Mouse (Mus musculus): ENCODE data around the gene Tex2. TPM values are rescaled to one million over a fixed set of nuclear protein-coding genes. Genes with fewer than 3 reads are reported as not detected.
"Not testable (repeated sequence)": the region's sequence is repeated elsewhere in the genome, so short reads cannot be mapped to it uniquely, and the experiment has no call there.

The Tex2 gene
- polyA plus RNA-seq, 1 experiment from 2014 or later, result 12.2 TPM

- Histone ChIP-seq H3K4me1 (ENCODE audit: control insufficient read depth, insufficient read depth, low read length) (no peaks in the 10 kb centered on the region), H3K36me3 (ENCODE audit: control insufficient read depth, insufficient read depth, low read length) (no peaks in the 10 kb centered on the region), H3K4me2 (ENCODE audit: low read depth) (no peak overlapping the region), H3K27ac (ENCODE audit: low read depth, low read length) (no peak overlapping the region), H3K4me3 (ENCODE audit: low read depth, low read length) (no peak overlapping the region), H3K27me3 (ENCODE audit: control insufficient read depth, insufficient read depth, low read length) (no peaks in the 10 kb centered on the region), H3K9me3 (ENCODE audit: control insufficient read depth, low read length) (no peaks in the 10 kb centered on the region), H3K9ac (ENCODE audit: low read length) (no peak overlapping the region)
- 85% methylated on average over 8 of the region's 8 CpGs for WGBS
- no peak for DNase-seq (ENCODE audit: low spot score)
- ATAC-seq (ENCODE audit: insufficient read depth, low FRiP score, low TSS enrichment), result no peak
Measured at GRCm38 (mm10) chr11:106642966-106643637, 29.9 kb upstream of the Tex2 start.

GRCm38 (mm10) chr11:106641580-106641979 lies 28.4 kb upstream of the Tex2 start:
- WGBS, result 78% methylated on average over 1 of the region's 1 CpGs
- H3K4me2 ChIP-seq (ENCODE audit: low read depth), result no peak overlapping the region
- H3K36me3 ChIP-seq (ENCODE audit: control insufficient read depth, insufficient read depth, low read length), result no peaks in the 10 kb centered on the region
- no peak for DNase-seq (ENCODE audit: low spot score)
- no peaks in the 10 kb centered on the region for H3K27me3 ChIP-seq (ENCODE audit: control insufficient read depth, insufficient read depth, low read length)
- no peaks in the 10 kb centered on the region for H3K9me3 ChIP-seq (ENCODE audit: control insufficient read depth, low read length)
- no peak overlapping the region for H3K9ac ChIP-seq (ENCODE audit: low read length)
- no peak for ATAC-seq (ENCODE audit: insufficient read depth, low FRiP score, low TSS enrichment)
- no peak overlapping the region for H3K4me3 ChIP-seq (ENCODE audit: low read depth, low read length)
- no peaks in the 10 kb centered on the region for H3K4me1 ChIP-seq (ENCODE audit: control insufficient read depth, insufficient read depth, low read length)
- no peak overlapping the region for H3K27ac ChIP-seq (ENCODE audit: low read depth, low read length)

- H3K27me3 ChIP-seq (ENCODE audit: control insufficient read depth, insufficient read depth, low read length), result no peaks in the 10 kb centered on the region
- H3K4me2 ChIP-seq (ENCODE audit: low read depth), result no peak overlapping the region
- no peaks in the 10 kb centered on the region for H3K36me3 ChIP-seq (ENCODE audit: control insufficient read depth, insufficient read depth, low read length)
- no peak overlapping the region for H3K4me3 ChIP-seq (ENCODE audit: low read depth, low read length)
- no peak overlapping the region for H3K27ac ChIP-seq (ENCODE audit: low read depth, low read length)
- H3K9me3 ChIP-seq (ENCODE audit: control insufficient read depth, low read length), result no peaks in the 10 kb centered on the region
- DNase-seq (ENCODE audit: low spot score) (no peak), ATAC-seq (ENCODE audit: insufficient read depth, low FRiP score, low TSS enrichment) (no peak)
- H3K4me1 ChIP-seq (ENCODE audit: control insufficient read depth, insufficient read depth, low read length), result no peaks in the 10 kb centered on the region
- H3K9ac ChIP-seq (ENCODE audit: low read length), result no peak overlapping the region
- WGBS, result 26% methylated on average over 9 of the region's 9 CpGs
Measured at GRCm38 (mm10) chr11:106640059-106640458, 26.8 kb upstream of the Tex2 start.

- H3K27ac ChIP-seq (ENCODE audit: low read depth, low read length), result no peak overlapping the region
- 16% methylated on average over 5 of the region's 5 CpGs for WGBS
- DNase-seq (ENCODE audit: low spot score) (no peak), ATAC-seq (ENCODE audit: insufficient read depth, low FRiP score, low TSS enrichment) (no peak)
- H3K9ac ChIP-seq (ENCODE audit: low read length), result no peak overlapping the region
- no peaks in the 10 kb centered on the region for H3K36me3 ChIP-seq (ENCODE audit: control insufficient read depth, insufficient read depth, low read length)
- no peaks in the 10 kb centered on the region for H3K4me1 ChIP-seq (ENCODE audit: control insufficient read depth, insufficient read depth, low read length)
- no peaks in the 10 kb centered on the region for H3K9me3 ChIP-seq (ENCODE audit: control insufficient read depth, low read length)
- no peaks in the 10 kb centered on the region for H3K27me3 ChIP-seq (ENCODE audit: control insufficient read depth, insufficient read depth, low read length)
- H3K4me2 ChIP-seq (ENCODE audit: low read depth), result no peak overlapping the region
- no peak overlapping the region for H3K4me3 ChIP-seq (ENCODE audit: low read depth, low read length)
Measured at GRCm38 (mm10) chr11:106639356-106639692, 26.1 kb upstream of the Tex2 start.

- no peaks in the 10 kb centered on the region for H3K27me3 ChIP-seq (ENCODE audit: control insufficient read depth, insufficient read depth, low read length)
- ATAC-seq (ENCODE audit: insufficient read depth, low FRiP score, low TSS enrichment), result no peak
Measured at GRCm38 (mm10) chr11:106638551-106639355, 25.5 kb upstream of the Tex2 start.

GRCm38 (mm10) chr11:106637754-106638153 lies 24.5 kb upstream of the Tex2 start:
- no peak overlapping the region for H3K9ac ChIP-seq (ENCODE audit: low read length)

More at GRCm38 (mm10) chr11:106638551-106639355, 25.5 kb upstream of the Tex2 start:
- DNase-seq (ENCODE audit: low spot score), result no peak
- Histone ChIP-seq H3K27ac (ENCODE audit: low read depth, low read length) (no peak overlapping the region), H3K36me3 (ENCODE audit: control insufficient read depth, insufficient read depth, low read length) (no peaks in the 10 kb centered on the region), H3K9me3 (ENCODE audit: control insufficient read depth, low read length) (no peaks in the 10 kb centered on the region), H3K9ac (ENCODE audit: low read length) (no peak overlapping the region), H3K4me3 (ENCODE audit: low read depth, low read length) (no peak overlapping the region), H3K4me1 (ENCODE audit: control insufficient read depth, insufficient read depth, low read length) (no peaks in the 10 kb centered on the region), H3K4me2 (ENCODE audit: low read depth) (no peak overlapping the region)
- WGBS, result 40% methylated on average over 9 of the region's 9 CpGs

GRCm38 (mm10) chr11:106635946-106636345 lies 22.7 kb upstream of the Tex2 start:
- Histone ChIP-seq H3K36me3 (ENCODE audit: control insufficient read depth, insufficient read depth, low read length) (no peaks in the 10 kb centered on the region), H3K4me2 (ENCODE audit: low read depth) (no peak overlapping the region), H3K27me3 (ENCODE audit: control insufficient read depth, insufficient read depth, low read length) (no peaks in the 10 kb centered on the region), H3K9ac (ENCODE audit: low read length) (no peak overlapping the region), H3K4me1 (ENCODE audit: control insufficient read depth, insufficient read depth, low read length) (no peaks in the 10 kb centered on the region), H3K9me3 (ENCODE audit: control insufficient read depth, low read length) (no peaks in the 10 kb centered on the region), H3K4me3 (ENCODE audit: low read depth, low read length) (no peak overlapping the region), H3K27ac (ENCODE audit: low read depth, low read length) (no peak overlapping the region)
- no peak for DNase-seq (ENCODE audit: low spot score)
- ATAC-seq (ENCODE audit: insufficient read depth, low FRiP score, low TSS enrichment), result no peak
- 68% methylated on average over 2 of the region's 2 CpGs for WGBS

More at GRCm38 (mm10) chr11:106637754-106638153, 24.5 kb upstream of the Tex2 start:
- H3K27me3 ChIP-seq (ENCODE audit: control insufficient read depth, insufficient read depth, low read length), result no peaks in the 10 kb centered on the region
- H3K27ac ChIP-seq (ENCODE audit: low read depth, low read length), result no peak overlapping the region
- ATAC-seq (ENCODE audit: insufficient read depth, low FRiP score, low TSS enrichment) (no peak), DNase-seq (ENCODE audit: low spot score) (no peak)
- no peaks in the 10 kb centered on the region for H3K4me1 ChIP-seq (ENCODE audit: control insufficient read depth, insufficient read depth, low read length)
- H3K4me2 ChIP-seq (ENCODE audit: low read depth), result no peak overlapping the region
- H3K36me3 ChIP-seq (ENCODE audit: control insufficient read depth, insufficient read depth, low read length), result no peaks in the 10 kb centered on the region
- 12% methylated on average over 7 of the region's 7 CpGs for WGBS
- H3K9me3 ChIP-seq (ENCODE audit: control insufficient read depth, low read length), result no peaks in the 10 kb centered on the region
- no peak overlapping the region for H3K4me3 ChIP-seq (ENCODE audit: low read depth, low read length)

- H3K4me3 ChIP-seq (ENCODE audit: low read depth, low read length); H3K27me3 ChIP-seq (ENCODE audit: control insufficient read depth, insufficient read depth, low read length); H3K4me1 ChIP-seq (ENCODE audit: control insufficient read depth, insufficient read depth, low read length); H3K9me3 ChIP-seq (ENCODE audit: control insufficient read depth, low read length); H3K36me3 ChIP-seq (ENCODE audit: control insufficient read depth, insufficient read depth, low read length); DNase-seq (ENCODE audit: low spot score); H3K9ac ChIP-seq (ENCODE audit: low read length); H3K27ac ChIP-seq (ENCODE audit: low read depth, low read length); H3K4me2 ChIP-seq (ENCODE audit: low read depth); ATAC-seq (ENCODE audit: insufficient read depth, low FRiP score, low TSS enrichment): not testable (repeated sequence)
- 94% methylated on average over 3 of the region's 3 CpGs for WGBS
Measured at GRCm38 (mm10) chr11:106634175-106634574, 21.0 kb upstream of the Tex2 start.

- DNase-seq (ENCODE audit: low spot score), result no peak
- Histone ChIP-seq H3K4me2 (ENCODE audit: low read depth) (no peak overlapping the region), H3K9me3 (ENCODE audit: control insufficient read depth, low read length) (no peaks in the 10 kb centered on the region), H3K27ac (ENCODE audit: low read depth, low read length) (no peak overlapping the region), H3K4me1 (ENCODE audit: control insufficient read depth, insufficient read depth, low read length) (no peaks in the 10 kb centered on the region), H3K27me3 (ENCODE audit: control insufficient read depth, insufficient read depth, low read length) (no peaks in the 10 kb centered on the region), H3K36me3 (ENCODE audit: control insufficient read depth, insufficient read depth, low read length) (no peaks in the 10 kb centered on the region), H3K4me3 (ENCODE audit: low read depth, low read length) (no peak overlapping the region), H3K9ac (ENCODE audit: low read length) (no peak overlapping the region)
- WGBS, result 84% methylated on average over 2 of the region's 2 CpGs
- ATAC-seq (ENCODE audit: insufficient read depth, low FRiP score, low TSS enrichment), result no peak
Measured at GRCm38 (mm10) chr11:106633456-106633855, 20.2 kb upstream of the Tex2 start.

All from neural tube, embryonic 11.5 days (tissue).